ENCODE assay signal across 19 mouse cellular contexts in the genomic region with DNA sequence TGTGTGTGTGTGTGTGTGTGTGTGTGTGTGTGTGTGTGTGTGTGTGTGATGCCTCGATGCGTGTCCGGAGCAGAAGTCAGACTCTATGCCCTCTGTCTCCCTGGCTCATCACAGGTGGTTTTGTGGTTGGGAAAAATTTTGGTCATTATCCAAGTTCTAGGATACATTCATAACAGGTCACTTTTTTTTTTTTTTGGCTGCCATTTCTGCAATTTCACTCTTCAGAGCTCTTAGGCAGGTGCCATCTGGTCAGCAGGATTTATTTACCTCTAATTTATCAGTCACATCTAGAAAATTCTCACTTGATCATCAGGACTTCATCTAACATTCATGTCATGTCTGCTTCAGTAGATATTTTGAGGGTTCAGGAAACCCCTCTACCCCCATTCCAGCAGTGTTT.
DNase-seq lines count a peak whose midpoint lies in the region; ATAC-seq lines count a peak whose summit lies in the region.
"Had no signal": no experiment of that assay in that cellular context is flagged by ENCODE, and none has a peak within 500 bp of the region (broad histone marks: within the 10 kb centered on the region; RNA-seq: fewer than 3 reads in every experiment).

No protein-coding gene starts in this region.

- DNase-seq in cerebellum, postnatal 14 days: no peak
- DNase-seq in cerebellum, adult 8-10 months: peak; percentile 28
- DNase-seq in cerebellum, postnatal 4 days (ENCODE audit: low spot score in 2 of 2): no peak
- DNase-seq in brain, adult 2 months (ENCODE audit: low read depth, low spot score): peak; percentile 92
- no peak for DNase-seq in embryo, embryonic 10.5 days (ENCODE audit: low spot score)
- DNase-seq: adrenal gland, adult 8-10 months; adrenal gland, postnatal 25 days; embryo, embryonic 11 days; forebrain, postnatal 0 days; gastrocnemius, adult 2 months; gastrocnemius, postnatal 14 days; heart, adult 18-20 months; heart, postnatal 10 days; heart, postnatal 4 days; kidney, adult 2 months had no signal

- peak; percentile 67; the same call in 1 of the 2 replicates for ATAC-seq in cerebellum, adult (ENCODE audit: insufficient number of reproducible peaks, low FRiP score, low TSS enrichment)
- ATAC-seq: activated CD4-positive, CD25-positive, alpha-beta regulatory T cell, adult 4 months; forebrain, embryonic 13.5 days; forebrain, postnatal 0 days; intestine, postnatal 0 days had no signal

Comparison
In these comparisons a context has a peak if more than half of its experiments do, and no peak if none do; other contexts are left out.
1. DNase-seq: peak in cerebellum, adult 8-10 months (single experiment) and brain, adult 2 months (single experiment); none in cerebellum, postnatal 14 days (0 of 2), cerebellum, postnatal 4 days (0 of 2) and embryo, embryonic 10.5 days (single experiment).